Comparison of ENCODE assay signal across 8 mouse cellular contexts in genomic region chrX:143996716-143997115, GRCm38 (mm10).
DNase-seq lines count a peak whose midpoint lies in the region; ATAC-seq and TF ChIP-seq lines count a peak whose summit lies in the region.

No protein-coding gene starts in this region.

- H3K27me3 ChIP-seq in heart, adult 2 months (ENCODE audit: control insufficient read depth, insufficient read depth, low read length): no peaks in the 10 kb centered on the region
- no peaks in the 10 kb centered on the region for H3K27me3 ChIP-seq in heart, embryonic 10.5 days (ENCODE audit: insufficient read depth, poor library complexity, severe bottlenecking)
- no peaks in the 10 kb centered on the region for H3K27me3 ChIP-seq in forebrain, embryonic 15.5 days
- no peaks in the 10 kb centered on the region for H3K27me3 ChIP-seq in hindbrain, postnatal 0 days (ENCODE audit: insufficient read depth, low read length)

- TF ChIP-seq CTCF in heart, adult 2 months (IDR thresholded peaks at IDR 0.05): peak; percentile 58
- peak; percentile 57 for TF ChIP-seq CTCF in hindbrain, postnatal 0 days (IDR thresholded peaks at IDR 0.05; ENCODE audit: low read depth)

- intact Hi-C loops in heart, adult 2 months (cut with DNase I): loop anchor here (2.0 kb wide), 1 partner anchor 260 kb away; no protein-coding TSS in a partner anchor
- intact Hi-C loops in left cerebral cortex, postnatal 4 days (cut with DNase I): loop anchor here (5.0 kb wide), 1 partner anchor 259 kb away; no protein-coding TSS in a partner anchor

- H3K9me3 ChIP-seq in heart, embryonic 10.5 days: no peaks in the 10 kb centered on the region
- H3K9me3 ChIP-seq in forebrain, embryonic 15.5 days: no peaks in the 10 kb centered on the region
- no peaks in the 10 kb centered on the region for H3K9me3 ChIP-seq in hindbrain, postnatal 0 days (ENCODE audit: low read length)

- H3K4me2 ChIP-seq in forebrain, embryonic 15.5 days (replicated peaks): no peak overlapping the region; the same call in 1 of the 2 replicates
- 0 out of 2 replicates have a peak overlapping the region, but pooled peaks have one; percentile 36 for H3K4me2 ChIP-seq in hindbrain, postnatal 0 days (ENCODE audit: low read depth, low read length)

- 28% methylated on average over 4 of the region's 4 CpGs for WGBS in heart, adult 2 months
- WGBS in heart, embryonic 10.5 days: 26% methylated on average over 4 of the region's 4 CpGs
- WGBS in forebrain, embryonic 15.5 days: 23% methylated on average over 4 of the region's 4 CpGs
- 35% methylated on average over 4 of the region's 4 CpGs for WGBS in hindbrain, postnatal 0 days

- no peak for TF ChIP-seq POLR2A in heart, adult 2 months (IDR thresholded peaks at IDR 0.05; ENCODE audit: insufficient read depth, low read depth, low read length)

- H3K79me2 ChIP-seq in heart, adult 2 months (replicated peaks; ENCODE audit: control insufficient read depth, insufficient read depth, low read length): no peaks in the 10 kb centered on the region

- no peak overlapping the region for H3K9ac ChIP-seq in heart, adult 2 months (ENCODE audit: low read depth, low read length)
- no peak overlapping the region for H3K9ac ChIP-seq in forebrain, embryonic 15.5 days (replicated peaks)
- no peak overlapping the region for H3K9ac ChIP-seq in hindbrain, postnatal 0 days (replicated peaks; ENCODE audit: low read length)

- H3K36me3 ChIP-seq in heart, adult 2 months (ENCODE audit: control insufficient read depth, insufficient read depth, low read length): no peaks in the 10 kb centered on the region
- H3K36me3 ChIP-seq in heart, embryonic 10.5 days: no peaks in the 10 kb centered on the region
- no peaks in the 10 kb centered on the region for H3K36me3 ChIP-seq in forebrain, embryonic 15.5 days
- no peaks in the 10 kb centered on the region for H3K36me3 ChIP-seq in hindbrain, postnatal 0 days (ENCODE audit: insufficient read depth, low read length)

- H3K4me3 ChIP-seq in heart, adult 2 months: no peak overlapping the region
- H3K4me3 ChIP-seq in heart, embryonic 10.5 days: no peak overlapping the region
- no peak overlapping the region for H3K4me3 ChIP-seq in forebrain, embryonic 15.5 days
- H3K4me3 ChIP-seq in hindbrain, postnatal 0 days (ENCODE audit: low read length): no peak overlapping the region

- no peak overlapping the region for H3K27ac ChIP-seq in heart, adult 2 months
- no peak overlapping the region for H3K27ac ChIP-seq in heart, embryonic 10.5 days
- no peak overlapping the region for H3K27ac ChIP-seq in forebrain, embryonic 15.5 days (replicated peaks)
- H3K27ac ChIP-seq in hindbrain, postnatal 0 days: no peak overlapping the region

- TF ChIP-seq EP300 in heart, adult 2 months (IDR thresholded peaks at IDR 0.05; ENCODE audit: insufficient read depth, low read depth, low read length): no peak

- H3K4me1 ChIP-seq in heart, adult 2 months (ENCODE audit: control insufficient read depth, insufficient read depth, low read length): no peaks in the 10 kb centered on the region
- no peaks in the 10 kb centered on the region for H3K4me1 ChIP-seq in heart, embryonic 10.5 days
- H3K4me1 ChIP-seq in forebrain, embryonic 15.5 days: 0 out of 2 replicates have a peak, but pooled peaks cover 2% of the 10 kb centered on the region
- H3K4me1 ChIP-seq in hindbrain, postnatal 0 days (ENCODE audit: insufficient read depth, low read length): no peaks in the 10 kb centered on the region

- peak in 1 of 2 experiments; percentile 1 for DNase-seq in heart, adult 2 months
- DNase-seq in heart, embryonic 10.5 days (ENCODE audit: low spot score): no peak
- DNase-seq in brain, adult 2 months (ENCODE audit: low read depth, low spot score): peak; percentile 43
- DNase-seq in hindbrain, postnatal 0 days (ENCODE audit: low spot score): peak; percentile 67
- peak; percentile 35 for DNase-seq in left cerebral cortex, postnatal 4 days
- peak; percentile 26 for DNase-seq in retina, postnatal 1 day
- no peak for DNase-seq in spleen, adult 12 weeks (ENCODE audit: low spot score)

- ATAC-seq in forebrain, embryonic 15.5 days (replicated peaks): 0 out of 2 replicates have a peak, but pooled peaks have one; percentile 35
- ATAC-seq in hindbrain, postnatal 0 days: no peak

Comparison
In these comparisons a context has a peak if more than half of its experiments do, and no peak if none do; other contexts are left out.
1. DNase-seq: peak in brain, adult 2 months (single experiment), hindbrain, postnatal 0 days (single experiment), left cerebral cortex, postnatal 4 days (single experiment) and retina, postnatal 1 day (single experiment); none in heart, embryonic 10.5 days (single experiment) and spleen, adult 12 weeks (single experiment).